Comparison of ENCODE assay signal across 10 mouse cellular contexts in genomic region chr8:70596775-70597416, GRCm38 (mm10). TPM values are rescaled to one million over a fixed set of nuclear protein-coding genes. Genes with fewer than 3 reads are reported as not detected.
DNase-seq lines count a peak whose midpoint lies in the region; ATAC-seq and TF ChIP-seq lines count a peak whose summit lies in the region.
"Had no signal": no experiment of that assay in that cellular context is flagged by ENCODE, and none has a peak within 500 bp of the region (broad histone marks: within the 10 kb centered on the region; RNA-seq: fewer than 3 reads in every experiment).

No protein-coding gene starts in this region.

- 0 out of 2 replicates have a peak overlapping the region, but pooled peaks have one; percentile 47 for H3K4me3 ChIP-seq in kidney, embryonic 15.5 days (replicated peaks)
- no peak overlapping the region for H3K4me3 ChIP-seq in kidney, adult 2 months (ENCODE audit: insufficient read depth, low read depth, low read length)
- H3K4me3 ChIP-seq in forebrain, embryonic 11.5 days (ENCODE audit: low read depth, low read length), result no peak overlapping the region
- peak overlapping the region; percentile 46 for H3K4me3 ChIP-seq in limb, embryonic 14.5 days (replicated peaks; ENCODE audit: low read length)
- H3K4me3 ChIP-seq: myocyte had no signal

- no peaks in the 10 kb centered on the region for H3K9me3 ChIP-seq in kidney, embryonic 15.5 days (replicated peaks)
- no peaks in the 10 kb centered on the region; the same call in 1 of the 2 replicates for H3K9me3 ChIP-seq in forebrain, embryonic 11.5 days (ENCODE audit: control insufficient read depth, low read length)
- no peaks in the 10 kb centered on the region for H3K9me3 ChIP-seq in limb, embryonic 14.5 days (ENCODE audit: control insufficient read depth, low read length)

- TF ChIP-seq CTCF in kidney, adult 2 months (conservative IDR thresholded peaks at IDR 0.05; ENCODE audit: insufficient read depth, insufficient read length, low read depth, low read length), result no peak

- DNase-seq in kidney, adult 2 months, result no peak
- peak; percentile 42 for DNase-seq in T-cell, adult 2 months (ENCODE audit: low spot score)
- peak; percentile 74 for DNase-seq in forebrain, embryonic 11.5 days (ENCODE audit: low spot score)
- DNase-seq in limb, embryonic 14.5 days (ENCODE audit: low spot score), result no peak
- DNase-seq in thymus, postnatal 36 days, result peak; percentile 55 to 63
- DNase-seq in embryo, embryonic 10.5 days (ENCODE audit: low spot score), result no peak
- no peak for DNase-seq in gastrocnemius, postnatal 10 days

- H3K4me2 ChIP-seq in kidney, embryonic 15.5 days, result peak overlapping the region; percentile 80
- H3K4me2 ChIP-seq in forebrain, embryonic 11.5 days (ENCODE audit: low read depth, low read length, severe bottlenecking), result no peak overlapping the region
- H3K4me2 ChIP-seq in limb, embryonic 14.5 days (replicated peaks; ENCODE audit: low read depth, low read length, severe bottlenecking), result peak overlapping the region; percentile 86

- peaks cover 39% of the 10 kb centered on the region for H3K36me3 ChIP-seq in kidney, embryonic 15.5 days
- no peaks in the 10 kb centered on the region for H3K36me3 ChIP-seq in kidney, adult 2 months (ENCODE audit: control insufficient read depth, insufficient read depth, low read length)
- no peaks in the 10 kb centered on the region; the same call in 1 of the 2 replicates for H3K36me3 ChIP-seq in forebrain, embryonic 11.5 days (ENCODE audit: control insufficient read depth, insufficient read depth, low read length)
- H3K36me3 ChIP-seq in limb, embryonic 14.5 days (ENCODE audit: control insufficient read depth, insufficient read depth, low read length), result peaks cover 22% of the 10 kb centered on the region

- H3K27me3 ChIP-seq in kidney, embryonic 15.5 days, result no peaks in the 10 kb centered on the region
- H3K27me3 ChIP-seq in kidney, adult 2 months (replicated peaks; ENCODE audit: control insufficient read depth, insufficient read depth, low read length), result no peaks in the 10 kb centered on the region
- no peaks in the 10 kb centered on the region; the same call in 1 of the 2 replicates for H3K27me3 ChIP-seq in forebrain, embryonic 11.5 days (ENCODE audit: control insufficient read depth, insufficient read depth, low read length)
- H3K27me3 ChIP-seq in limb, embryonic 14.5 days (ENCODE audit: control insufficient read depth, insufficient read depth, low read length), result no peaks in the 10 kb centered on the region

- 84% methylated on average over 17 of the region's 17 CpGs for WGBS in kidney, embryonic 15.5 days
- 86% methylated on average over 17 of the region's 17 CpGs for WGBS in kidney, adult 2 months
- WGBS in forebrain, embryonic 11.5 days, result 83% methylated on average over 17 of the region's 17 CpGs
- WGBS in limb, embryonic 14.5 days, result 85% methylated on average over 17 of the region's 17 CpGs

- TF ChIP-seq POLR2A in kidney, adult 2 months (IDR thresholded peaks at IDR 0.05; ENCODE audit: low read depth, low read length), result no peak
- TF ChIP-seq POLR2A in limb, embryonic 14.5 days (IDR thresholded peaks at IDR 0.05; ENCODE audit: borderline replicate concordance, extremely low read depth, insufficient read depth, insufficient read length), result no peak

- ATAC-seq in kidney, embryonic 15.5 days (replicated peaks; ENCODE audit: low FRiP score), result no peak
- ATAC-seq in forebrain, embryonic 11.5 days (replicated peaks; ENCODE audit: low FRiP score), result no peak
- ATAC-seq in limb, embryonic 14.5 days (ENCODE audit: low FRiP score, low read depth), result no peak

- peaks cover 91% of the 10 kb centered on the region for H3K4me1 ChIP-seq in kidney, embryonic 15.5 days
- peaks cover 3% of the 10 kb centered on the region; the same call in 1 of the 2 replicates for H3K4me1 ChIP-seq in kidney, adult 2 months (ENCODE audit: control insufficient read depth, insufficient read depth, low read length)
- peaks cover 47% of the 10 kb centered on the region for H3K4me1 ChIP-seq in forebrain, embryonic 11.5 days (replicated peaks; ENCODE audit: control insufficient read depth, insufficient read depth, low read length)
- H3K4me1 ChIP-seq in limb, embryonic 14.5 days (ENCODE audit: control insufficient read depth, insufficient read depth, low read length), result peaks cover 45% of the 10 kb centered on the region

- H3K9ac ChIP-seq in kidney, embryonic 15.5 days, result no peak overlapping the region
- H3K9ac ChIP-seq in forebrain, embryonic 11.5 days (ENCODE audit: low read length), result no peak overlapping the region
- H3K9ac ChIP-seq in limb, embryonic 14.5 days (ENCODE audit: low read depth, low read length, severe bottlenecking), result peak overlapping the region; percentile 76; the same call in 1 of the 2 replicates

- H3K27ac ChIP-seq in kidney, embryonic 15.5 days, result no peak overlapping the region
- no peak overlapping the region for H3K27ac ChIP-seq in kidney, adult 2 months (ENCODE audit: insufficient read depth, low read depth, low read length)
- H3K27ac ChIP-seq in forebrain, embryonic 11.5 days (ENCODE audit: low read depth, low read length), result no peak overlapping the region
- H3K27ac ChIP-seq in limb, embryonic 14.5 days (replicated peaks; ENCODE audit: low read depth, low read length), result no peak overlapping the region

RNA-seq across cellular contexts. Expression of gene Isyna1, which starts 2.7 kb away (rescaled TPM):
- 180 and 198 TPM in 2 replicates for polyA plus RNA-seq in kidney, embryonic 15.5 days (2015; fragmentation: Nextera tagmentation; extraction: Ambion mirVana)
- 127 and 159 TPM in 2 replicates for polyA plus RNA-seq in kidney, adult 2 months (2012; rRNA removed)
- polyA plus RNA-seq in forebrain, embryonic 11.5 days (2014; fragmentation: Nextera tagmentation; extraction: Ambion mirVana), result 98.1 and 109 TPM in 2 replicates
- polyA plus RNA-seq in limb, embryonic 14.5 days (2012; rRNA removed), result 213 and 279 TPM in 2 replicates
- 94.4 and 103 TPM in 2 replicates for polyA plus RNA-seq in limb, embryonic 14.5 days (2014; fragmentation: Nextera tagmentation; extraction: Ambion mirVana)
- total RNA-seq in gastrocnemius, postnatal 10 days (2021), result 10 to 100 TPM; 30.0 to 31.6 TPM

RNA-seq across cellular contexts. Expression of gene Ssbp4, which starts 11.8 kb away (rescaled TPM):
- polyA plus RNA-seq in kidney, embryonic 15.5 days (2015; fragmentation: Nextera tagmentation; extraction: Ambion mirVana), result 135 and 145 TPM in 2 replicates
- polyA plus RNA-seq in kidney, adult 2 months (2012; rRNA removed), result 84.9 and 123 TPM in 2 replicates
- 113 and 127 TPM in 2 replicates for polyA plus RNA-seq in forebrain, embryonic 11.5 days (2014; fragmentation: Nextera tagmentation; extraction: Ambion mirVana)
- 163 and 236 TPM in 2 replicates for polyA plus RNA-seq in limb, embryonic 14.5 days (2012; rRNA removed)
- polyA plus RNA-seq in limb, embryonic 14.5 days (2014; fragmentation: Nextera tagmentation; extraction: Ambion mirVana), result 151 and 171 TPM in 2 replicates
- total RNA-seq in gastrocnemius, postnatal 10 days (2021), result 10 to 100 TPM; 31.1 to 40.1 TPM

RNA-seq across cellular contexts. Expression of gene Lrrc25, which starts 19.1 kb away (rescaled TPM):
- 2.5 TPM in 2 replicates for polyA plus RNA-seq in kidney, embryonic 15.5 days (2015; fragmentation: Nextera tagmentation; extraction: Ambion mirVana)
- 3.2 and 3.5 TPM in 2 replicates for polyA plus RNA-seq in kidney, adult 2 months (2012; rRNA removed)
- polyA plus RNA-seq in forebrain, embryonic 11.5 days (2014; fragmentation: Nextera tagmentation; extraction: Ambion mirVana), result 1.2 and 1.4 TPM in 2 replicates
- 3.5 and 4.5 TPM in 2 replicates for polyA plus RNA-seq in limb, embryonic 14.5 days (2012; rRNA removed)
- polyA plus RNA-seq in limb, embryonic 14.5 days (2014; fragmentation: Nextera tagmentation; extraction: Ambion mirVana), result 2.5 and 3.2 TPM in 2 replicates
- total RNA-seq in gastrocnemius, postnatal 10 days (2021), result 1 to 10 TPM; 1.2 to 3.0 TPM
- polyA plus RNA-seq: myocyte had no signal

RNA-seq across cellular contexts. Expression of gene Gdf15, which starts 35.4 kb away (rescaled TPM):
- polyA plus RNA-seq in kidney, embryonic 15.5 days (2015; fragmentation: Nextera tagmentation; extraction: Ambion mirVana), result 0.46 and 0.77 TPM in 2 replicates
- polyA plus RNA-seq in kidney, adult 2 months (2012; rRNA removed), result 11.2 and 17.8 TPM in 2 replicates
- not detected in 2 replicates for polyA plus RNA-seq in forebrain, embryonic 11.5 days (2014; fragmentation: Nextera tagmentation; extraction: Ambion mirVana)
- 0.15 and 0.47 TPM in 2 replicates for polyA plus RNA-seq in limb, embryonic 14.5 days (2012; rRNA removed)
- 0.18 TPM in 1 of 2 replicates, not detected in the other for polyA plus RNA-seq in limb, embryonic 14.5 days (2014; fragmentation: Nextera tagmentation; extraction: Ambion mirVana)
- total RNA-seq in gastrocnemius, postnatal 10 days (2021), result not detected
- total RNA-seq: G1E had no signal

RNA-seq across cellular contexts. Expression of gene Ell, which starts 57.6 kb away (rescaled TPM):
- 20.3 and 23.8 TPM in 2 replicates for polyA plus RNA-seq in kidney, embryonic 15.5 days (2015; fragmentation: Nextera tagmentation; extraction: Ambion mirVana)
- polyA plus RNA-seq in kidney, adult 2 months (2012; rRNA removed), result 16.4 and 18.1 TPM in 2 replicates
- polyA plus RNA-seq in forebrain, embryonic 11.5 days (2014; fragmentation: Nextera tagmentation; extraction: Ambion mirVana), result 21.8 and 22.2 TPM in 2 replicates
- polyA plus RNA-seq in limb, embryonic 14.5 days (2012; rRNA removed), result 30.3 and 35.3 TPM in 2 replicates
- 20.2 and 22.4 TPM in 2 replicates for polyA plus RNA-seq in limb, embryonic 14.5 days (2014; fragmentation: Nextera tagmentation; extraction: Ambion mirVana)
- 10 to 100 TPM; 12.7 to 19.8 TPM for total RNA-seq in gastrocnemius, postnatal 10 days (2021)

Comparison
In these comparisons a context has a peak if more than half of its experiments do, and no peak if none do; other contexts are left out.
1. H3K4me3 ChIP-seq: peak in kidney, embryonic 15.5 days (single experiment) and limb, embryonic 14.5 days (single experiment); none in kidney, adult 2 months (single experiment) and forebrain, embryonic 11.5 days (single experiment).
2. DNase-seq: peak in T-cell, adult 2 months (single experiment), forebrain, embryonic 11.5 days (single experiment) and thymus, postnatal 36 days (2 of 2); none in kidney, adult 2 months (single experiment), limb, embryonic 14.5 days (single experiment), embryo, embryonic 10.5 days (single experiment) and gastrocnemius, postnatal 10 days (single experiment).